Mouse (Mus musculus) inflammation-experienced regulatory T-cells, adult 16 weeks (primary cell): ENCODE results near the gene Zfp326. TPM values are rescaled to one million over a fixed set of nuclear protein-coding genes. Genes with fewer than 3 reads are reported as not detected.

ENCODE experiments used
- polyA plus RNA-seq: library from polyadenylated mRNA; unstranded; fragments of 100-300 nt; shearing (Covaris generic); gene quantifications from one replicate; pipeline ENCODE4 v1.2.1, GENCODE M21; 2017

The Zfp326 gene
- 25.1 TPM for polyA plus RNA-seq

DNA sequence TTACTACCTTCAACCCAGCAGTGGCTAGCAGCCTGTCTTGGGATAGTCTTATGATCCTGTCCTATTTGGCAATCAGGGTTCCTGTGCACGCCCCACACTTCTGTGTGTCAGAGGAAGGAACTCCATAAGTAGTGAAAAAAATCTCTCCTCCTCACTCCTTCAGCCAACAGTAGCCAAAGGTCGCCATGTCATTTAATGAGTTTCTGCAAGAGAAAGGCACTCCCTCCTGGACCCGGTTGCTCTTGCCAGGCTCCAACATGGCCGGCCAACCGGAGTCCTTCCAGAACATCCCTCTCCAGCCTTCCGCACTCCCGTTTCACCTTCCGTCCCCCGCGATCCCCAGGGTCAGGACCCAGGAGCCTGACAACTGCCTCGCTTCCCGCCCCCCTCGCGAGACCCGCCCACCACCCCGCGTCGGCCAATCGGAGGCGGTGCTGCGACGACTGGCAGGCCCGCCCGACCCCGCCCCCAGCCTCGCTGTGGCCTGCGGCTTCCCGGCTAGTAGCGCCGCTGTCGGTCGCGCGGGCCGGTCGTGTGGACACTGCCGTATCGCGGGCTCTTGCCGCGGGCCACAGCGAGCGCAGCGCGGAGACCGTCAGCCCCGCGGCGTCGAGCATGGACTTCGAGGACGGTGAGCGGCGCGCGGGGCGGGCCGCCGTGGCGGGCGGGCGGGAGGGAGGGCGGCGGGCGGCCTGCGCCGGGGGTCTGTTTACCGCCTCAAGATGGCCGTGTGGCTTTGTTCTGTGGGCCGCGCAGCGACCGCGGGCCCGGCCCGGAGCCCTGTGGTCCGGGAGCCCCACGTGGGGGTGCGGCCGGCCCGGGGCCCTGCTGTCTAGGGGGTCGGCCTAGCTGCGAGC lies at the start of gene Zfp326:
TSS of gene Zfp326 (plus strand) at position 498 of the 857 bp plus-strand sequence.

Other genes with a start within 250 kb of the Zfp326 start
- 16.1 TPM for gene Lrrc8d, start 176.6 kb upstream of the Zfp326 start, polyA plus RNA-seq